In the genomic region with DNA sequence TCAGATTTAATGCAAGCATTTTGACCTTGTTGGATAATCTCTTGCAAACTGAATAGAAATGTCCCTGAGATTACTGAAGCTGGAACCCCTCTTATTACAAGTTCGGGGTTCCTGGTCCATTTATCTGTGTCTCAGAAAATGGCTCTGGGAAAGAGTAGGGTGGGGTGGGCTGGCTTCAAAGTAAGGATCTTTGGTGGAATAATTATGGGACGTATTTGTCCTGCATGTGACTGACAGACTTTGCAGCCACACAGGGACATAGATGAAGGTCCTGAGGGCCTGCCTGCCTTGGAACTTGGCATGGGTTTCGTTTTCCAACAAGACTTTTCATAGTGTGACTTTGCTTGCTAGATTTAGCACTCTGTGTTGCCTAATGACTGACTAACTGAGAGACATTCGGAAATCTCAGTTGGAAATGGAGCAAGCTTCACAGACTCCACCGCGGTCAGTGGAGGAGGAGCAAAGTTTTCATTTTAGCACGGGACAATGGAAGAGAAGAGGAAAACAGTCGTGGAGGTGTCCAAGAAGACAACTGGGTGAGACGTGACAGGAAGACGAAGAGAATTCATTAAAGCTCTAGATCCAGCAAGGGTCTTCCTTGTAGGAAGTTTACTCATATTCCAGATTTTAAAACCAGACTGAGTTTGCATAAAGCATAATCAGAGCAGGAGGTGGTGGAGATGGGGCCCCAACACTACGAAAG, we compare ENCODE assay signal across 9 mouse cellular contexts. TPM values are rescaled to one million over a fixed set of nuclear protein-coding genes. Genes with fewer than 3 reads are reported as not detected.
A peak's percentile ranks its signal among the peaks of the same experiment; 100 is the strongest.
DNase-seq lines count a peak whose midpoint lies in the region; ATAC-seq and TF ChIP-seq lines count a peak whose summit lies in the region.
"Had no signal": no experiment of that assay in that cellular context is flagged by ENCODE, and none has a peak within 500 bp of the region (broad histone marks: within the 10 kb centered on the region; RNA-seq: fewer than 3 reads in every experiment).

No protein-coding gene starts in this region.

- TF ChIP-seq POLR2A in cerebellum, adult 2 months (IDR thresholded peaks at IDR 0.05; ENCODE audit: borderline replicate concordance, insufficient read depth, low read length) = no peak

- DNase-seq in cerebellum, adult 2 months = no peak
- DNase-seq in cerebellum, adult 18-20 months = no peak
- DNase-seq in retina, postnatal 1 day = peak; percentile 20
- no peak for DNase-seq in retina, embryonic 14.5 days (ENCODE audit: low spot score)
- no peak for DNase-seq in liver, embryonic 13.5 days
- no peak for DNase-seq in adrenal gland, postnatal 14 days
- no peak for DNase-seq in thymus, adult 18-20 months

- peak overlapping the region; percentile 55; the same call in 1 of the 2 replicates for H3K27ac ChIP-seq in cerebellum, adult 2 months (ENCODE audit: insufficient read depth, low read length)
- H3K27ac ChIP-seq in liver, embryonic 13.5 days = no peak overlapping the region
- H3K27ac ChIP-seq: liver, embryonic 14.5 days had no signal

- 17% methylated on average over 11 of the region's 11 CpGs for whole genome bisulfite sequencing in cerebellum, adult 2 months
- 15% methylated on average over 11 of the region's 11 CpGs for WGBS in liver, embryonic 13.5 days (ENCODE audit: insufficient replicate concordance)

- no peaks in the 10 kb centered on the region for H3K27me3 ChIP-seq in cerebellum, adult 2 months (ENCODE audit: control insufficient read depth, insufficient read depth, low read length)
- H3K27me3 ChIP-seq in liver, embryonic 13.5 days = peaks cover 48% of the 10 kb centered on the region

- no peak overlapping the region for H3K9ac ChIP-seq in liver, embryonic 13.5 days
- H3K9ac ChIP-seq: liver, embryonic 14.5 days had no signal

- peak overlapping the region; percentile 66 for H3K4me2 ChIP-seq in liver, embryonic 13.5 days

- ATAC-seq in liver, embryonic 13.5 days (ENCODE audit: low read depth) = no peak
- no peak for ATAC-seq in megakaryocyte progenitor cell, adult 5-6 weeks (replicated peaks; ENCODE audit: poor library complexity)

- H3K4me1 ChIP-seq in cerebellum, adult 2 months (ENCODE audit: control insufficient read depth, insufficient read depth, low read length) = peaks cover 4% of the 10 kb centered on the region; the same call in 1 of the 2 replicates
- H3K4me1 ChIP-seq in liver, embryonic 13.5 days (replicated peaks) = no peaks in the 10 kb centered on the region

- H3K4me3 ChIP-seq in cerebellum, adult 2 months (replicated peaks; ENCODE audit: insufficient read depth, low read depth, low read length) = peak overlapping the region; percentile 94
- H3K4me3 ChIP-seq in liver, embryonic 13.5 days (replicated peaks) = 0 out of 2 replicates have a peak overlapping the region, but pooled peaks have one; percentile 51

- H3K9me3 ChIP-seq in liver, embryonic 13.5 days (replicated peaks) = no peaks in the 10 kb centered on the region

- no peak for TF ChIP-seq CTCF in cerebellum, adult 2 months (IDR thresholded peaks at IDR 0.05; ENCODE audit: borderline replicate concordance, insufficient read depth, low read depth, low read length)

- H3K36me3 ChIP-seq in liver, embryonic 13.5 days = no peaks in the 10 kb centered on the region

RNA-seq across cellular contexts. Expression of gene Ctnnd2, which starts 0.7 kb away (rescaled TPM):
- polyA plus RNA-seq in cerebellum, adult 2 months (2012; rRNA removed) = 87.7 and 92.0 TPM in 2 replicates
- polyA plus RNA-seq in liver, embryonic 13.5 days (2015; fragmentation: Nextera tagmentation; extraction: Ambion mirVana) = 0.15 and 0.16 TPM in 2 replicates
- 0.05 and 0.10 TPM in 2 replicates for total RNA-seq in megakaryocyte progenitor cell, adult 5-6 weeks (2015)
- total RNA-seq in megakaryocyte progenitor cell, adult 5-6 weeks (2017) = 0.78 TPM in 1 of 2 replicates, not detected in the other
- 2.8 and 5.8 TPM in 2 replicates for total RNA-seq in adrenal gland, postnatal 14 days (2021)
